Mouse (Mus musculus): ENCODE results near the gene Olfr703. TPM values are rescaled to one million over a fixed set of nuclear protein-coding genes. Genes with fewer than 3 reads are reported as not detected.

Olfr703 gene
- not detected in 2 replicates for polyA plus RNA-seq (2015; fragmentation: Nextera tagmentation; extraction: Ambion mirVana)

DNA sequence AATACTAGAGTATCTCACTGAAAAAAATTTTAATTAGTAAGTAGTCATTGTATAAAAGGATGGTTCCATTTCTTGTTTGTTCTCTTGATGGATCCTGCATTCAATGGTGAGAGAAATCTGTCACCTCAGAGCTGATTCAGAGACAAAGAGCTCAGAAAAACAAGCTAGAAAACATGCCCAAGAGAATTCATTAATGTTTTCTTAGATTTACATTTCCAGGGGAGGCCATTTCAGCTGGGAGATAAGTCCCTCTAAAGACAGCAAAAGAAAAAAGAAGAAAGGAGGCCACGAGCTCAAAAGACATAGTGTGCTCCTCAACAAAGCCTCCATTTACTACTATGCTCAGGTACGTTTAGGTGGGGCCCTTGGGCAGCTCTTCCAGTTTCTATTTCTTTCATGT lies at the start of gene Olfr703:
Gene Olfr703, plus strand, starts transcription at position 301 of the 400 bp plus-strand sequence.
- Histone ChIP-seq H3K9ac (no peak within 1 kb of the TSS), H3K36me3 (no peaks in the 10 kb centered on the region), H3K9me3 (peaks cover 11% of the 10 kb centered on the region; the same call in 1 of the 2 replicates), H3K4me2 (no peak within 1 kb of the TSS), H3K27ac (replicated peaks) (no peak within 1 kb of the TSS), H3K27me3 (replicated peaks) (no peaks in the 10 kb centered on the region), H3K4me1 (no peaks in the 10 kb centered on the region), H3K4me3 (no peak within 1 kb of the TSS)
- ATAC-seq (ENCODE audit: extremely low read depth, insufficient number of reproducible peaks, low FRiP score, low TSS enrichment) = no peak
- WGBS = 46% methylated on average over 2 of the region's 2 CpGs

DNA sequence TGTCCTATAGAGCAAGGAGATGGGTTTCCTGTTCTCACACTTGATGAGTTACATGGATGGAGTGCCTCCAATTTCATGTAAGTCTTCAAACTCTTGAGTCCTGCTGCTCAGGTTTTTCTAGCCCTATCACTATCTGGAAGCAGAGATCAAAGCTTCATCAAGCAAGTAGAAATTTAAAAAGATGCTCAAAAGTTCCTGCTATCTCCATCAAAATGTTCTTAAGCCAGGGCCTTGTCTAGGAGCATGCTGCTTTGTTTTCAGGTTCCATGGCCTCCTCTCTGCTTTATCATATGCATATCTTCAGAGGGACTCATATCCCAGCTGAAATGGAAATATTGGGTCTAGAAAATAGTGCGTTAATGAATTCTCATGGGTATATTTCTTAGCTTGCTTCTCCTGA lies 34.4 kb upstream of the Olfr703 start, which contains the start of gene Olfr700:
Gene Olfr700, minus strand, starts transcription at position 101 of the 400 bp plus-strand sequence.
- no peak within 1 kb of the TSS for H3K27ac ChIP-seq (replicated peaks)
- 0 out of 2 replicates have a peak, but pooled peaks cover 3% of the 10 kb centered on the region for H3K9me3 ChIP-seq
- H3K36me3 ChIP-seq = no peaks in the 10 kb centered on the region
- no peak for ATAC-seq (ENCODE audit: extremely low read depth, insufficient number of reproducible peaks, low FRiP score, low TSS enrichment)
- no peak within 1 kb of the TSS for H3K4me2 ChIP-seq
- no peaks in the 10 kb centered on the region for H3K4me1 ChIP-seq
- H3K4me3 ChIP-seq = no peak within 1 kb of the TSS
- H3K9ac ChIP-seq = no peak within 1 kb of the TSS
- WGBS = 76% methylated on average over 1 of the region's 1 CpGs
- H3K27me3 ChIP-seq (replicated peaks) = no peaks in the 10 kb centered on the region

DNA sequence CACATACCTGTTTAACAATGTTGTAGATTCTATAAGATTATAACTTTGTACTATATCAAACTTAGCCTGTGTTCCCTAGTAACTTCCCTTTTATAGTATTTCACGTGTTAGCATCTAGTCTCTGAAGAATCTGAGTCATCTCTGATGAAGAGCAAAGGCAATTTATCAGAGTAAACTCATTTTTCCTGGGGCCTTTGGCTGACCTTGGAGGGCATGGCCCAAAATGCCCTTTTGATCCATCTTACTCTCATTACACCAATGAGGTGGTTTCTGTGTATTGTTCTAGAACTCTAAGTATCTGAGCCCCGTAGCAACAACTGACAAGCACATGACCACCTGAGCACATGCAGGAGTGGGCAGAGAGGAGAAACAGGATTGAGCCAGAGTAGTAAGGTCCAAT lies 29.3 kb upstream of the Olfr703 start, which contains the start of gene Olfr701:
Gene Olfr701, plus strand, starts transcription at position 301 of the 400 bp plus-strand sequence.
- ATAC-seq (ENCODE audit: extremely low read depth, insufficient number of reproducible peaks, low FRiP score, low TSS enrichment) = no peak
- Histone ChIP-seq H3K9me3 (no peaks in the 10 kb centered on the region), H3K4me2 (no peak within 1 kb of the TSS), H3K27ac (replicated peaks) (no peak within 1 kb of the TSS), H3K27me3 (replicated peaks) (no peaks in the 10 kb centered on the region), H3K9ac (no peak within 1 kb of the TSS), H3K4me1 (no peaks in the 10 kb centered on the region), H3K4me3 (no peak within 1 kb of the TSS), H3K36me3 (no peaks in the 10 kb centered on the region)
- 60% methylated on average over 2 of the region's 2 CpGs for WGBS

DNA sequence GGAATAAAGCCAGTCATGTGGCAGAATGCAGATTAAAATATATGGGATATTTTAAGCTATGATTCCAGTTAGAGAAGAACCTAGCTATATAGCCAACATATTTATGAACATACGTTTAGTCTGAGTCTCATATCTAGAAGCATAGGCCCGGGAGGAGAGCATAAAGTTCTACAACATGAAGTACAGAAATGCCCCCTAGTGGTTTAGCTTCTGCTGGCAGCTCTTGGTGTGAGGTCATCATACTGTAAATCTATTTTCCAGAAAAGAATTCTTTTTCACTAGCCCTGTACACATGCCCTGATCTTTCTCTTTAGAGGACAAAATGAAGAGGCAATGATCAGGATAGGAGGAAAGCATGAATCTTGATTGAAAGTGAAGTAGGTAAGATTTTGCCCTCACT lies 27.4 kb upstream of the Olfr703 start:
- no peak overlapping the region for H3K4me3 ChIP-seq
- 26% methylated on average over 2 of the region's 2 CpGs for WGBS
- ATAC-seq (ENCODE audit: extremely low read depth, insufficient number of reproducible peaks, low FRiP score, low TSS enrichment) = no peak

DNA sequence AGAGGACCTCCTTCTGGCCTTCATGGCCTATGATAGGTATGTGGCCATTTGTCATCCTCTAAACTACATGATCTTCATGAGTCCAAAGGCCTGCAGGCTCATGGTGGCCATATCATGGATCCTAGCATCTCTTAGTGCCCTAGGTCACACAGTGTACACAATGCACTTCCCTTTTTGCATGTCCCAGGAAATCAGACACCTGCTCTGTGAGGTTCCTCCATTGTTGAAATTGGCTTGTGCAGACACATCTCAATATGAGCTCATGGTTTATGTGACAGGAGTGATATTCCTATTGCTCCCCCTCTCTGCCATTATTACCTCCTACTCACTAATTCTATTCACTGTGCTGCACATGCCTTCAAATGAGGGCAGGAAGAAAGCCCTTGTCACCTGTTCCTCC lies 24.7 kb upstream of the Olfr703 start:
- Histone ChIP-seq H3K4me3 (no peak overlapping the region), H3K9me3 (no peaks in the 10 kb centered on the region), H3K36me3 (no peaks in the 10 kb centered on the region), H3K9ac (no peak overlapping the region), H3K27me3 (replicated peaks) (no peaks in the 10 kb centered on the region), H3K27ac (replicated peaks) (no peak overlapping the region), H3K4me2 (no peak overlapping the region), H3K4me1 (no peaks in the 10 kb centered on the region)
- no peak for ATAC-seq (ENCODE audit: extremely low read depth, insufficient number of reproducible peaks, low FRiP score, low TSS enrichment)

More for the DNA sequence above, 27.4 kb upstream of the Olfr703 start:
- Histone ChIP-seq H3K4me2 (no peak overlapping the region), H3K4me1 (no peaks in the 10 kb centered on the region), H3K36me3 (no peaks in the 10 kb centered on the region), H3K27ac (replicated peaks) (no peak overlapping the region), H3K9ac (no peak overlapping the region), H3K27me3 (replicated peaks) (no peaks in the 10 kb centered on the region), H3K9me3 (no peaks in the 10 kb centered on the region)

DNA sequence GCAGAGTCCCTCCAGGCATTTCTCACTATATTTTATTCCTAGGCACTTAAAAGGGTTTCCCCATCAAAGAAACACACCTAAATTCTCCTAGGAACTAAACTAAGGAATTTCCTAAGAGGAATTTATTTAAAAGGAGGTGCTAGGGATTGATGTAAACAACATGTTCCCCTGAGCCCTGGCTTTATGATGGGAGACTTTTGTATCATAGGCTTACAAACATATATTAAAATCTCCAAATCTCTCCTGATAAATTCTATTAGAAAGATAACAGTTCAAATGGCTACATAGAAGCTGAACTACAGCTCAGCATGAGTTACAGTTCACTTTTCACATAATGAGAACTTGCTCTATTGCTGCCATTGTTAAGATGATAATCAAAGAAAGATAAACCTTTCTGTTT lies 9.4 kb upstream of the Olfr703 start, which contains the start of gene Olfr702:
Gene Olfr702, minus strand, starts transcription at position 101 of the 400 bp plus-strand sequence.
- Histone ChIP-seq H3K27ac (replicated peaks) (no peak within 1 kb of the TSS), H3K9me3 (peaks cover 3% of the 10 kb centered on the region; the same call in 1 of the 2 replicates), H3K4me1 (no peaks in the 10 kb centered on the region), H3K36me3 (no peaks in the 10 kb centered on the region), H3K9ac (no peak within 1 kb of the TSS), H3K4me2 (no peak within 1 kb of the TSS), H3K27me3 (replicated peaks) (no peaks in the 10 kb centered on the region), H3K4me3 (no peak within 1 kb of the TSS)
- ATAC-seq (ENCODE audit: extremely low read depth, insufficient number of reproducible peaks, low FRiP score, low TSS enrichment) = no peak

DNA sequence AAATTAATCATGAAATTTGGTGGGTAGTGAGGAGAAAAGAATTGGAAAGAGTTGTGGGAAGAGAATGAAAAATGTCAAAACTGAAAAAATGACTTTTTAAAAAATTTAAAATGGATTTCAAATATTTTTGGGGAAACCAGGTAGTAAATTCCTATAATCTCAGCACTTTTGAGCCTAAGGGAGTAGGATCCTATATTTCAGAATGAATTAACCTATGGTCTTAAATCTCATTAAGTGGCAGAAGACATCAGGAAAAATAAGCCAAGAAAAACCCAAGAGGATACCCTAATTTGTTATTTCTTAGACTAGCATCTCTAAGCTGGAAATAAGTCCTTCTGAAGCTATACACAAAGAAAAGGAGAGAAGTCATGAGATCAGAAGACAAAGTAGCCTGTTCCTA lies 19.7 kb downstream of the Olfr703 start, which contains the start of gene Olfr704:
Gene Olfr704, plus strand, starts transcription at position 301 of the 400 bp plus-strand sequence.
- Histone ChIP-seq H3K4me1 (no peaks in the 10 kb centered on the region), H3K4me2 (no peak within 1 kb of the TSS), H3K4me3 (no peak within 1 kb of the TSS), H3K9me3 (0 out of 2 replicates have a peak, but pooled peaks cover 4% of the 10 kb centered on the region), H3K27ac (replicated peaks) (no peak within 1 kb of the TSS), H3K9ac (no peak within 1 kb of the TSS), H3K36me3 (no peaks in the 10 kb centered on the region), H3K27me3 (replicated peaks) (no peaks in the 10 kb centered on the region)
- no peak for ATAC-seq (ENCODE audit: extremely low read depth, insufficient number of reproducible peaks, low FRiP score, low TSS enrichment)

DNA sequence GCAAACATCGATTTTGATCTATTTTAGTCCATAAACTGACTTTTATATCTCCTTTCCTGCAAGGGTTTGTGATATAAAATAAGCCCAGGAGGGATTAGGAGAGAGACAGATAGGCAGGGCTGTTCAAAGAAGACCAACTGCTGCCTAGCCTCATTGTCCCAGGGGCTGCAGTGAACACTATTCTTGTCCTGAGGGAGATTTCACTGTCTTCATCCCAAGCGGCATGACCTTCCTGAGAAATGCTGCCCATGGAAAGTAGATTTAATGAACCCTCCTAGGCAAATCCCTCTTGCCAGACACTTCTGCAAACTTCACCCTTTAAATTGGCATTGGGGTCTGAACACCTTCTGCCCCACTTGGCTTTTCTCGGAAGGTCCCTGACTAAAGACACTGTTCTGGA lies 33.6 kb downstream of the Olfr703 start, which contains the start of gene Olfr705:
Gene Olfr705, minus strand, starts transcription at position 101 of the 400 bp plus-strand sequence.
- no peak within 1 kb of the TSS for H3K4me2 ChIP-seq
- H3K36me3 ChIP-seq = no peaks in the 10 kb centered on the region
- no peaks in the 10 kb centered on the region for H3K4me1 ChIP-seq
- no peak within 1 kb of the TSS for H3K9ac ChIP-seq
- no peaks in the 10 kb centered on the region for H3K9me3 ChIP-seq
- no peaks in the 10 kb centered on the region for H3K27me3 ChIP-seq (replicated peaks)
- WGBS = 67% methylated on average over 3 of the region's 3 CpGs
- no peak within 1 kb of the TSS for H3K27ac ChIP-seq (replicated peaks)
- no peak within 1 kb of the TSS for H3K4me3 ChIP-seq
- no peak for ATAC-seq (ENCODE audit: extremely low read depth, insufficient number of reproducible peaks, low FRiP score, low TSS enrichment)

DNA sequence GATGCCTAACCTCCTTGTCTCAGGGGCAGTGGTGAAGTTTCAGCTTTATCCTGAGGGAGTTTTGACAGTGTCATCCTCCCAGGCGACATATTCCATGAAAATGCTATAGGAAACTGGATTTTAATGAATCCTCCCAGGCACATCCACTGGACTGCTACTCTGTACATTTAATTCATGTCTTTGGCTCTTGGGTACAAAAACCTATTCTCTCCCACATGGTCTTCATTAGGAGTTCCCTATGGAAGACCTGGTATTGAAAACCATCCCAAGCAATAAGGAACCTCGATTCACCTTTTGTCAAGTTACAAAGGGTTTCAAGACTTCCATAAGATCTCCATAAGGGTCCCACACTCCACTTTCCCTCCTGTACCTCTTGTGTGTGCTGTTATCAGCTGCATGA lies 44.9 kb downstream of the Olfr703 start, which contains the start of gene Olfr706:
Gene Olfr706, minus strand, starts transcription at position 101 of the 400 bp plus-strand sequence.
- Histone ChIP-seq H3K27ac (replicated peaks) (no peak within 1 kb of the TSS), H3K27me3 (replicated peaks) (no peaks in the 10 kb centered on the region), H3K9ac (no peak within 1 kb of the TSS), H3K9me3 (no peaks in the 10 kb centered on the region), H3K36me3 (no peaks in the 10 kb centered on the region), H3K4me1 (no peaks in the 10 kb centered on the region), H3K4me3 (no peak within 1 kb of the TSS), H3K4me2 (no peak within 1 kb of the TSS)
- ATAC-seq (ENCODE audit: extremely low read depth, insufficient number of reproducible peaks, low FRiP score, low TSS enrichment) = no peak
- 67% methylated on average over 2 of the region's 2 CpGs for WGBS

Other genes with a start within 250 kb of the Olfr703 start
- not detected in 2 replicates for gene Olfr693, start 162.8 kb upstream of the Olfr703 start, polyA plus RNA-seq (2015; fragmentation: Nextera tagmentation; extraction: Ambion mirVana)
- gene Olfr694, start 151.5 kb upstream of the Olfr703 start, polyA plus RNA-seq (2015; fragmentation: Nextera tagmentation; extraction: Ambion mirVana) = not detected in 2 replicates
- gene Olfr695, start 127.0 kb upstream of the Olfr703 start, polyA plus RNA-seq (2015; fragmentation: Nextera tagmentation; extraction: Ambion mirVana) = not detected in 2 replicates
- not detected in 2 replicates for gene Olfr697, start 100.9 kb upstream of the Olfr703 start, polyA plus RNA-seq (2015; fragmentation: Nextera tagmentation; extraction: Ambion mirVana)
- not detected in 2 replicates for gene Olfr698, start 88.0 kb upstream of the Olfr703 start, polyA plus RNA-seq (2015; fragmentation: Nextera tagmentation; extraction: Ambion mirVana)
- gene Olfr699, start 50.2 kb upstream of the Olfr703 start, polyA plus RNA-seq (2015; fragmentation: Nextera tagmentation; extraction: Ambion mirVana) = not detected in 2 replicates
- gene Olfr700, start 34.5 kb upstream of the Olfr703 start, polyA plus RNA-seq (2015; fragmentation: Nextera tagmentation; extraction: Ambion mirVana) = not detected in 2 replicates
- not detected in 2 replicates for gene Olfr701, start 29.2 kb upstream of the Olfr703 start, polyA plus RNA-seq (2015; fragmentation: Nextera tagmentation; extraction: Ambion mirVana)
- gene Olfr702, start 9.5 kb upstream of the Olfr703 start, polyA plus RNA-seq (2015; fragmentation: Nextera tagmentation; extraction: Ambion mirVana) = not detected in 2 replicates
- gene Olfr704, start 19.8 kb downstream of the Olfr703 start, polyA plus RNA-seq (2015; fragmentation: Nextera tagmentation; extraction: Ambion mirVana) = not detected in 2 replicates
- not detected in 2 replicates for gene Olfr705, start 33.5 kb downstream of the Olfr703 start, polyA plus RNA-seq (2015; fragmentation: Nextera tagmentation; extraction: Ambion mirVana)
- not detected in 2 replicates for gene Olfr706, start 44.8 kb downstream of the Olfr703 start, polyA plus RNA-seq (2015; fragmentation: Nextera tagmentation; extraction: Ambion mirVana)
- gene Olfr707, start 57.9 kb downstream of the Olfr703 start, polyA plus RNA-seq (2015; fragmentation: Nextera tagmentation; extraction: Ambion mirVana) = not detected in 2 replicates
- not detected in 2 replicates for gene Olfr1532-ps1, start 64.6 kb downstream of the Olfr703 start, polyA plus RNA-seq (2015; fragmentation: Nextera tagmentation; extraction: Ambion mirVana)
- gene Olfr709-ps1, start 88.9 kb downstream of the Olfr703 start, polyA plus RNA-seq (2015; fragmentation: Nextera tagmentation; extraction: Ambion mirVana) = not detected in 2 replicates
- gene Olfr710, start 105.0 kb downstream of the Olfr703 start, polyA plus RNA-seq (2015; fragmentation: Nextera tagmentation; extraction: Ambion mirVana) = not detected in 2 replicates
- gene Olfr6, start 120.6 kb downstream of the Olfr703 start, polyA plus RNA-seq (2015; fragmentation: Nextera tagmentation; extraction: Ambion mirVana) = not detected in 2 replicates
- gene Olfr711, start 132.1 kb downstream of the Olfr703 start, polyA plus RNA-seq (2015; fragmentation: Nextera tagmentation; extraction: Ambion mirVana) = not detected in 2 replicates
- not detected in 2 replicates for gene Olfr2, start 162.7 kb downstream of the Olfr703 start, polyA plus RNA-seq (2015; fragmentation: Nextera tagmentation; extraction: Ambion mirVana)
- gene Olfr713, start 187.8 kb downstream of the Olfr703 start, polyA plus RNA-seq (2015; fragmentation: Nextera tagmentation; extraction: Ambion mirVana) = not detected in 2 replicates
- gene Olfr714, start 227.6 kb downstream of the Olfr703 start, polyA plus RNA-seq (2015; fragmentation: Nextera tagmentation; extraction: Ambion mirVana) = not detected in 2 replicates
- gene Olfr17, start 249.9 kb downstream of the Olfr703 start, polyA plus RNA-seq (2015; fragmentation: Nextera tagmentation; extraction: Ambion mirVana) = not detected in 2 replicates

Data from heart, embryonic 13.5 days (tissue).